Mouse (Mus musculus): Measurements from ENCODE around the gene Man2a2.

DNA sequence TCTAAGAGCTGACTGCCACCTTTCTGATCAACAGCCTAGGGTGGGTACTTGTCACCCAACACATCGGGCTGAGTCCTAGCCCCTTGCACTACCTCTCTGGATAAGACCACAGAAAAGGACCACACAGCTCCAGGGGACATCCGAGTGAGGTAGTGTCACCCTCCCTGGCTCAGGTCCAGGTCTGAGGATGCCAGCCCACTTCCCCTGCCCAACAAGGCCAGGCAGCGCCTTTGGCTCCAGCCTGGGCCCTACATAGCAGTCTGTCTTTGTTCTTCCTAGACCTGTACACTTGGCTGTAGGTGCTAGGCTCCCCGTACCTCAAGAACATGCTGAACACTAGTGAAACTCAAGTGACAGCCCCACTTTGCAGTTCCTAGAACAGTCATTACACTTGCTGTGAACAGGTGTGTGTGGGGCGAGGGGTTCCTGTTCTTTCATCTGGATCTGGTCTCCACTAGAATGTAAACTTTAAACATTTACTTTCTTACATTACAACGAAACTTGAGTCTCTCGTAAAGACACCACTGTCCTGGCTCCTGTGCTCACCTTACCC lies 43.2 kb upstream of the Man2a2 start:
- no peak for TF ChIP-seq CTCF (IDR thresholded peaks at IDR 0.05)
- no peak for TF ChIP-seq POLR2A (IDR thresholded peaks at IDR 0.05; ENCODE audit: insufficient read depth, low read depth, low read length)
